Mouse (Mus musculus): ENCODE measurements around the gene Agk. TPM values are rescaled to one million over a fixed set of nuclear protein-coding genes. Genes with fewer than 3 reads are reported as not detected.

Gene Agk
- polyA plus RNA-seq, 1 experiment: 34.7 TPM

DNA sequence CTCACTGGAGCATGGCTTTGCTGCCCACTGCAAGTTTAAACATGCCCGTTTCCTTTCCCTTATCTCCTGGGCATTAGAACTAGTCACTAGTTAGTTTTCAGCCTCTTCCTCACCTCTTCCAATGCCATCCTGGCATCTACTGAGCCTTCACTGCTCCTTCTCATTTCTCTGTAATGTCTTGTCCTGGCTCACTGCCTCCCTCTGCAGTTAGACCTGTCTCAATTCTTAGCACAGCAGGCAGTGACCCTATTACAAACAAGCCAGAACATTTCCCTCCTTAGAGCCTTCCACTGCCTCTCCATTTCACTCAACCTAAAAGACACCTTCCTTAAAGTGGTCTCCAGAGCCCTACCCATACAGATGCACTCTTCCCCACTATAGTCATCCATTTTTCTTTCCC, 66.0 kb downstream of the Agk start:
- Histone ChIP-seq H3K27me3 (ENCODE audit: control insufficient read depth, insufficient read depth, low read length, poor library complexity, severe bottlenecking) (no peaks in the 10 kb centered on the region), H3K4me1 (ENCODE audit: control insufficient read depth, insufficient read depth, low read length) (no peaks in the 10 kb centered on the region), H3K27ac (ENCODE audit: insufficient read depth, low read length) (no peak overlapping the region), H3K9me3 (replicated peaks; ENCODE audit: control insufficient read depth, insufficient read depth, low read length, poor library complexity, severe bottlenecking) (peaks cover 13% of the 10 kb centered on the region), H3K4me3 (ENCODE audit: low read depth, low read length) (no peak overlapping the region), H3K9ac (ENCODE audit: low read depth, poor library complexity, severe bottlenecking) (no peak overlapping the region), H3K36me3 (ENCODE audit: control insufficient read depth, insufficient read depth, low read length, poor library complexity, severe bottlenecking) (peaks cover 14% of the 10 kb centered on the region)
- TF ChIP-seq EP300 (IDR thresholded peaks at IDR 0.05; ENCODE audit: insufficient read depth, low read depth, low read length): no peak
- no peak for TF ChIP-seq CTCF (IDR thresholded peaks at IDR 0.05; ENCODE audit: low read depth, low read length)
- TF ChIP-seq POLR2A (IDR thresholded peaks at IDR 0.05; ENCODE audit: insufficient read depth, low read length): no peak

DNA sequence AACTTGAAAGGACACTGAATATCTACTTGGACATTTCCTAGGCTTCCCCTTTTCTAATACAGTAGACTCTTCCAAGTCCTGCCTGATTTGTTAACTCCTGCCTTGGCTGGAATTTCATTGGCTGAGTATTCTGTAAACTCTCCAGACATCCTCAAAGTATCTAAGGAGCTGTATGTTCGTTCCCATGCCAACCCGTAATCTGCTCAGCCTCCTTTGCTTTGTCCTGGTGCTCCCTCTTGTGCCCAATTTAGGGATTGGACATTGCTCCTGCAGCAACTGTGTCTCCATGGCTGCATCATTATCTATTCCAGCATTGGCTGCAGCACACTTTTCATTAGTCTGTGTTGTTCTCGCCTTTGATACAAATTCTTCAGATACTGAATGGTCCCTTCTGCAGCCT, 68.2 kb downstream of the Agk start:
- Histone ChIP-seq H3K27ac (ENCODE audit: insufficient read depth, low read length) (no peak overlapping the region), H3K36me3 (ENCODE audit: control insufficient read depth, insufficient read depth, low read length, poor library complexity, severe bottlenecking) (peaks cover 19% of the 10 kb centered on the region), H3K4me3 (ENCODE audit: low read depth, low read length) (no peak overlapping the region), H3K9me3 (replicated peaks; ENCODE audit: control insufficient read depth, insufficient read depth, low read length, poor library complexity, severe bottlenecking) (peaks cover 13% of the 10 kb centered on the region), H3K4me1 (ENCODE audit: control insufficient read depth, insufficient read depth, low read length) (no peaks in the 10 kb centered on the region), H3K27me3 (ENCODE audit: control insufficient read depth, insufficient read depth, low read length, poor library complexity, severe bottlenecking) (no peaks in the 10 kb centered on the region), H3K9ac (ENCODE audit: low read depth, poor library complexity, severe bottlenecking) (no peak overlapping the region)
- TF ChIP-seq POLR2A (IDR thresholded peaks at IDR 0.05; ENCODE audit: insufficient read depth, low read length) (no peak), EP300 (IDR thresholded peaks at IDR 0.05; ENCODE audit: insufficient read depth, low read depth, low read length) (no peak), CTCF (IDR thresholded peaks at IDR 0.05; ENCODE audit: low read depth, low read length) (peak; percentile 61)

DNA sequence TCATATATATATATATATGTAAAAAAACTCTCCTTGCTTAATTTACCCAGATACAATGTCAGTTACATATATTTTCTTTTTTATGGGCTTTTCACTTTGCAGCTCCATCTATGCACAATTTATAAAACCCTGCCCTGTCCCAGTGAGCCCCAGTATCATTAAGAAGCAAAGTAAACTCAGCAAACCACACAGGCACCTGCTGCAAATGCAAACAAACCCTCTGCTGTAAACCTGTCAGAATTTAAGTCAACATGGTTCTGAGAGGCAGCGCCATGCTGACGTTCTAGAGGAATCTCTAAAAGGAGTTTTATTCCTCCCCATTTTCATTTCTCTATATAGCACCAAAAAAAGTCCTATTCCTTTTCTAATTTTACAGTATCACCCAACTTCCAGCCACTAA, 77.1 kb downstream of the Agk start:
- peaks cover 18% of the 10 kb centered on the region for H3K36me3 ChIP-seq (ENCODE audit: control insufficient read depth, insufficient read depth, low read length, poor library complexity, severe bottlenecking)
- no peak overlapping the region for H3K9ac ChIP-seq (ENCODE audit: low read depth, poor library complexity, severe bottlenecking)
- no peaks in the 10 kb centered on the region for H3K4me1 ChIP-seq (ENCODE audit: control insufficient read depth, insufficient read depth, low read length)
- H3K27me3 ChIP-seq (ENCODE audit: control insufficient read depth, insufficient read depth, low read length, poor library complexity, severe bottlenecking): no peaks in the 10 kb centered on the region
- no peak overlapping the region for H3K4me3 ChIP-seq (ENCODE audit: low read depth, low read length)
- no peak for TF ChIP-seq POLR2A (IDR thresholded peaks at IDR 0.05; ENCODE audit: insufficient read depth, low read length)
- TF ChIP-seq CTCF (IDR thresholded peaks at IDR 0.05; ENCODE audit: low read depth, low read length): no peak
- TF ChIP-seq EP300 (IDR thresholded peaks at IDR 0.05; ENCODE audit: insufficient read depth, low read depth, low read length): no peak
- H3K9me3 ChIP-seq (replicated peaks; ENCODE audit: control insufficient read depth, insufficient read depth, low read length, poor library complexity, severe bottlenecking): 0 out of 2 replicates have a peak, but pooled peaks cover 6% of the 10 kb centered on the region
- H3K27ac ChIP-seq (ENCODE audit: insufficient read depth, low read length): no peak overlapping the region

DNA sequence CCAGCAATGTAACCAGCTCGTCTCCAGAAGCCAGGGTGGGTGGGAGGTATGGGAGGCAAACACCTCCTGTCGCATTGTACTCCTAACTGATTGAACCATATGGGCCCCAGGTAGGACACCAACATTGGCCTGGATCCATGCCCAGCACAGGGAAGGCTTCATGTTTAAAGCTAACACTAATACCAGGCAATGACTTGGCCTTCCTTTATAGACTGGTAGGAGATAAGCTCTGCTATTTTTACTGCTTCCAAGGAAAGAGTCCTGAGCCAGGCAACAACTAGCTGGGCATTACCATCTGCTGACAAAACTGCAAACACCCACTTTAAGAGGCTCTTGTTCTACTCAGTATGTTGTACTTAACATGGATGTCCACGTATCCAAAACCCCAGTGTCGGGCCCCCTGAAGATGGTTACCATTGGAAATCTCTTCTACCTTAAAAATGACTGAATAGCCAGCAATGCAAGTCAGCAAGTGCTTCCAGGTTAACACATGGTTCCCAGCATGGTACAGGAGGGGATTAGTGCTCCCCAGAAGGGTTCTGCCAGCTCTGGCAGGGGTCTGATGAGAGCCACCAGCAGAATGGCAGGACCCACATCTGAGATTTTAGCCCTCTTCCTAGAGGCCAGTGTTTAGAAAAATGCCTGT, 78.8 kb downstream of the Agk start:
- Histone ChIP-seq H3K9me3 (replicated peaks; ENCODE audit: control insufficient read depth, insufficient read depth, low read length, poor library complexity, severe bottlenecking) (0 out of 2 replicates have a peak, but pooled peaks cover 2% of the 10 kb centered on the region), H3K27ac (ENCODE audit: insufficient read depth, low read length) (no peak overlapping the region), H3K27me3 (ENCODE audit: control insufficient read depth, insufficient read depth, low read length, poor library complexity, severe bottlenecking) (no peaks in the 10 kb centered on the region), H3K9ac (ENCODE audit: low read depth, poor library complexity, severe bottlenecking) (no peak overlapping the region), H3K4me1 (ENCODE audit: control insufficient read depth, insufficient read depth, low read length) (no peaks in the 10 kb centered on the region), H3K4me3 (ENCODE audit: low read depth, low read length) (no peak overlapping the region), H3K36me3 (ENCODE audit: control insufficient read depth, insufficient read depth, low read length, poor library complexity, severe bottlenecking) (peaks cover 10% of the 10 kb centered on the region)
- TF ChIP-seq EP300 (IDR thresholded peaks at IDR 0.05; ENCODE audit: insufficient read depth, low read depth, low read length) (no peak), CTCF (IDR thresholded peaks at IDR 0.05; ENCODE audit: low read depth, low read length) (no peak), POLR2A (IDR thresholded peaks at IDR 0.05; ENCODE audit: insufficient read depth, low read length) (no peak)

DNA sequence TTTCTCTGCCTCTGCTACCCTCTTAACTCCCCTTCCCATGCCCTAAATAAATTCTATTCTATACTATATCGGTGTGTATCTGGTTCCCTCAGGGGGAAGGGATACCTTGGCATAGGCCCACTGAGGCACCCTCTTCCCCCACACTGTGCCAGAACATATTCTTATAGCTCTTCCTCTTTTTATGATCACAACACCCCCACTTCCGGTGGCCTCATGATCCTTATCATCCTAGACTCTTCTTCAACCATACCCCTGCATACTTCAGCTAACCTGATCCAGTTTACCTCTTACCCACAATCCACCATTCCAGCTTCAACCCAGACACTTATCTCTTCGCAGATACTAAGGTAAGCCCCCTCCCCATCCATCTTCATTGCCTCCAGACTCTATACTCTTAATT, 86.1 kb downstream of the Agk start:
- TF ChIP-seq EP300 (IDR thresholded peaks at IDR 0.05; ENCODE audit: insufficient read depth, low read depth, low read length): no peak
- TF ChIP-seq POLR2A (IDR thresholded peaks at IDR 0.05; ENCODE audit: insufficient read depth, low read length): no peak
- no peak for TF ChIP-seq CTCF (IDR thresholded peaks at IDR 0.05; ENCODE audit: low read depth, low read length)
- Histone ChIP-seq H3K36me3 (ENCODE audit: control insufficient read depth, insufficient read depth, low read length, poor library complexity, severe bottlenecking) (no peaks in the 10 kb centered on the region; the same call in 1 of the 2 replicates), H3K27ac (ENCODE audit: insufficient read depth, low read length) (no peak overlapping the region)

DNA sequence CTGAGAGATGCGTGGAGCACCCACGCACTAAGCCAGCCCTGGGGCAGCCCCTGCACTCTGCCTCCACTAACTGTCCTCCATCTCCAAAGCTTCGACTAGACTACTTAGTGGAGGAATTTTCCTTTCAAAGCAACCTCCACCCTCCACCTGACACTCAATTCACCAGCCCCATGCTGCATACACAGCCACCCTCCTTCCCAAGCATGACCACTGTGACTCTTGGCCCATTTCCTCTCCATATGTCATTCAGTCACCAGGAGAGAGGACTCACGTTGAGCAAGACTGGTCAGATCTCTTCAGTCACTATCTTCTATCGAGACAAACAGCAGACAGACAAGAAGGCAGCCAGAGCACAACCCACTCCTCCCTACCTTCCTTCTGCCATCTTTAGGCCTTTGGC, 88.1 kb downstream of the Agk start:
- no peaks in the 10 kb centered on the region for H3K9me3 ChIP-seq (replicated peaks; ENCODE audit: control insufficient read depth, insufficient read depth, low read length, poor library complexity, severe bottlenecking)
- H3K27me3 ChIP-seq (ENCODE audit: control insufficient read depth, insufficient read depth, low read length, poor library complexity, severe bottlenecking): no peaks in the 10 kb centered on the region
- no peak overlapping the region for H3K4me3 ChIP-seq (ENCODE audit: low read depth, low read length)
- no peaks in the 10 kb centered on the region for H3K36me3 ChIP-seq (ENCODE audit: control insufficient read depth, insufficient read depth, low read length, poor library complexity, severe bottlenecking)
- H3K9ac ChIP-seq (ENCODE audit: low read depth, poor library complexity, severe bottlenecking): no peak overlapping the region
- H3K4me1 ChIP-seq (ENCODE audit: control insufficient read depth, insufficient read depth, low read length): no peaks in the 10 kb centered on the region
- TF ChIP-seq CTCF (IDR thresholded peaks at IDR 0.05; ENCODE audit: low read depth, low read length): no peak
- TF ChIP-seq POLR2A (IDR thresholded peaks at IDR 0.05; ENCODE audit: insufficient read depth, low read length): no peak
- TF ChIP-seq EP300 (IDR thresholded peaks at IDR 0.05; ENCODE audit: insufficient read depth, low read depth, low read length): no peak
- H3K27ac ChIP-seq (ENCODE audit: insufficient read depth, low read length): no peak overlapping the region

More for the DNA sequence above, 86.1 kb downstream of the Agk start:
- H3K4me3 ChIP-seq (ENCODE audit: low read depth, low read length): no peak overlapping the region
- H3K27me3 ChIP-seq (ENCODE audit: control insufficient read depth, insufficient read depth, low read length, poor library complexity, severe bottlenecking): no peaks in the 10 kb centered on the region
- H3K9me3 ChIP-seq (replicated peaks; ENCODE audit: control insufficient read depth, insufficient read depth, low read length, poor library complexity, severe bottlenecking): no peaks in the 10 kb centered on the region
- no peak overlapping the region for H3K9ac ChIP-seq (ENCODE audit: low read depth, poor library complexity, severe bottlenecking)
- no peaks in the 10 kb centered on the region for H3K4me1 ChIP-seq (ENCODE audit: control insufficient read depth, insufficient read depth, low read length)

Measured in ES-Bruce4 (cell line).